Mouse (Mus musculus) hindbrain, postnatal 0 days (tissue): ENCODE data around the gene Mad1l1. TPM values are rescaled to one million over a fixed set of nuclear protein-coding genes. Genes with fewer than 3 reads are reported as not detected.
A peak's percentile ranks its signal among the peaks of the same experiment; 100 is the strongest.

Source experiments
- ATAC-seq: fragments of 200-750 bp; cut with Nextera tagmentation; 2 replicates; pipeline ENCODE4 v1.8.0; 2017; ENCODE audit warnings: mild to moderate bottlenecking, moderate TSS enrichment, moderate library complexity
- DNase-seq: peaks from one replicate; pipeline ENCODE4 v3.0.0-alpha.2; 2015; ENCODE audit warnings: low spot score
- H3K27ac ChIP-seq: fragments of 300-500 bp; sonication (generic); 2 replicates; pipeline ENCODE4 v1.5.1; 2014; ENCODE audit warnings: mild to moderate bottlenecking
- H3K27me3 ChIP-seq: fragments of 300-500 bp; sonication (generic); 2 replicates; pipeline ENCODE4 v1.6.1; 2014; ENCODE audit warnings: low read length, mixed read lengths; ENCODE audit not compliant: insufficient read depth
- H3K36me3 ChIP-seq: fragments of 300-500 bp; sonication (generic); 2 replicates; pipeline ENCODE4 v1.6.1; 2014; ENCODE audit warnings: low read length, mixed read lengths; ENCODE audit not compliant: insufficient read depth
- H3K4me1 ChIP-seq: fragments of 300-500 bp; sonication (generic); 2 replicates; pipeline ENCODE4 v1.6.1; 2014; ENCODE audit warnings: antibody characterized with exemption, low read length, mixed read lengths; ENCODE audit not compliant: insufficient read depth
- H3K4me2 ChIP-seq: fragments of 300-500 bp; sonication (generic); 2 replicates; pipeline ENCODE4 v1.6.1; 2014; ENCODE audit warnings: low read depth, mild to moderate bottlenecking, low read length, moderate library complexity, mixed read lengths
- H3K4me3 ChIP-seq: fragments of 300-500 bp; sonication (generic); 2 replicates; pipeline ENCODE4 v1.5.1; 2014; ENCODE audit warnings: low read length
- H3K9ac ChIP-seq: fragments of 300-500 bp; sonication (generic); replicated peaks from 2 replicates; pipeline ENCODE4 v1.6.1; 2014; ENCODE audit warnings: mild to moderate bottlenecking, low read length, moderate library complexity, mixed read lengths
- H3K9me3 ChIP-seq: fragments of 300-500 bp; sonication (generic); 2 replicates; pipeline ENCODE4 v1.6.1; 2016; ENCODE audit warnings: low read length, mixed read lengths
- CTCF ChIP-seq: IDR thresholded peaks from 2 replicates; pipeline ENCODE4 v1.5.1; 2016; ENCODE audit warnings: antibody characterized with exemption, control low read depth, low read depth
- WGBS: fragments of 180-500 bp; shearing (Covaris S2); extraction: QIAGEN DNeasy Blood & Tissue Kit; methylation state at CpG from one replicate; pipeline ENCODE4 v1.1.7; 2014; 5-methylcytosine and 5-hydroxymethylcytosine counted together
- polyA plus RNA-seq: library from polyadenylated mRNA; unstranded; fragments of >200 nt; fragmentation: Nextera tagmentation; extraction: Ambion mirVana; gene quantifications from 2 replicates; pipeline ENCODE4 v1.2.1, GENCODE M21; 2015
- total RNA-seq: library from RNA; depleted of rRNA; stranded (reverse); fragments of >200 nt; gene quantifications from 2 replicates; pipeline ENCODE4 v1.2.3, GENCODE M21; 2014

The Mad1l1 gene
- total and polyA plus RNA-seq, 2 experiments from 2014 or later: 29.1 to 30.9 TPM

- WGBS: 16% methylated on average over 2 of the region's 2 CpGs
- Histone ChIP-seq H3K27me3 (no peaks in the 10 kb centered on the region), H3K4me2 (no peak overlapping the region), H3K27ac (no peak overlapping the region; the same call in 1 of the 2 replicates), H3K9me3 (no peaks in the 10 kb centered on the region), H3K36me3 (no peaks in the 10 kb centered on the region), H3K9ac (no peak overlapping the region), H3K4me1 (no peaks in the 10 kb centered on the region), H3K4me3 (no peak overlapping the region)
- TF ChIP-seq CTCF: no peak
- ATAC-seq: peak; percentile 64; the same call in 1 of the 2 replicates
- peak; percentile 46 for DNase-seq
Observed at GRCm38 (mm10) chr5:140151871-140152270, 169.5 kb downstream of the Mad1l1 start.

- Histone ChIP-seq H3K36me3 (no peaks in the 10 kb centered on the region), H3K4me1 (no peaks in the 10 kb centered on the region), H3K9ac (no peak overlapping the region), H3K4me2 (no peak overlapping the region), H3K9me3 (no peaks in the 10 kb centered on the region), H3K27me3 (no peaks in the 10 kb centered on the region), H3K4me3 (no peak overlapping the region), H3K27ac (peak overlapping the region; percentile 45; the same call in 1 of the 2 replicates)
- WGBS: 64% methylated on average over 2 of the region's 2 CpGs
- ATAC-seq (no peak), DNase-seq (no peak)
- no peak for TF ChIP-seq CTCF
Observed at GRCm38 (mm10) chr5:140151180-140151579, 170.2 kb downstream of the Mad1l1 start.

GRCm38 (mm10) chr5:140150694-140151093, 170.7 kb downstream of the Mad1l1 start:
- DNase-seq (no peak), ATAC-seq (no peak)
- Histone ChIP-seq H3K4me1 (no peaks in the 10 kb centered on the region), H3K27ac (no peak overlapping the region), H3K9me3 (no peaks in the 10 kb centered on the region), H3K9ac (no peak overlapping the region), H3K36me3 (no peaks in the 10 kb centered on the region), H3K4me3 (no peak overlapping the region), H3K27me3 (no peaks in the 10 kb centered on the region), H3K4me2 (no peak overlapping the region)
- 83% methylated on average over 2 of the region's 2 CpGs for WGBS
- TF ChIP-seq CTCF: no peak

GRCm38 (mm10) chr5:140150136-140150535, 171.2 kb downstream of the Mad1l1 start:
- WGBS: 97% methylated on average over 5 of the region's 5 CpGs
- no peak for DNase-seq
- Histone ChIP-seq H3K27me3 (no peaks in the 10 kb centered on the region), H3K4me1 (no peaks in the 10 kb centered on the region), H3K9me3 (no peaks in the 10 kb centered on the region), H3K36me3 (no peaks in the 10 kb centered on the region), H3K4me2 (no peak overlapping the region), H3K27ac (no peak overlapping the region), H3K9ac (no peak overlapping the region), H3K4me3 (no peak overlapping the region)
- ATAC-seq: no peak
- no peak for TF ChIP-seq CTCF

- H3K4me1 ChIP-seq: no peaks in the 10 kb centered on the region
- no peaks in the 10 kb centered on the region for H3K36me3 ChIP-seq
- no peak for ATAC-seq
- H3K27ac ChIP-seq: no peak overlapping the region
- no peaks in the 10 kb centered on the region for H3K9me3 ChIP-seq
- H3K4me2 ChIP-seq: no peak overlapping the region
- no peak for DNase-seq
- no peaks in the 10 kb centered on the region for H3K27me3 ChIP-seq
- H3K9ac ChIP-seq: no peak overlapping the region
- 77% methylated on average over 4 of the region's 4 CpGs for WGBS
- TF ChIP-seq CTCF: no peak
- no peak overlapping the region for H3K4me3 ChIP-seq
Observed at GRCm38 (mm10) chr5:140149298-140149697, 172.1 kb downstream of the Mad1l1 start.

- TF ChIP-seq CTCF: no peak
- Histone ChIP-seq H3K36me3 (no peaks in the 10 kb centered on the region), H3K9ac (no peak overlapping the region), H3K4me1 (no peaks in the 10 kb centered on the region; the same call in 1 of the 2 replicates), H3K9me3 (no peaks in the 10 kb centered on the region), H3K4me3 (no peak overlapping the region), H3K27me3 (no peaks in the 10 kb centered on the region), H3K27ac (no peak overlapping the region), H3K4me2 (no peak overlapping the region)
- no peak for DNase-seq
- no peak for ATAC-seq
- WGBS: 84% methylated on average over 2 of the region's 2 CpGs
Observed at GRCm38 (mm10) chr5:140143541-140143940, 177.8 kb downstream of the Mad1l1 start.

GRCm38 (mm10) chr5:140141336-140141735, 180.0 kb downstream of the Mad1l1 start:
- Histone ChIP-seq H3K36me3 (no peaks in the 10 kb centered on the region), H3K27ac (no peak overlapping the region), H3K27me3 (no peaks in the 10 kb centered on the region), H3K4me3 (no peak overlapping the region), H3K9ac (no peak overlapping the region), H3K9me3 (no peaks in the 10 kb centered on the region), H3K4me1 (no peaks in the 10 kb centered on the region; the same call in 1 of the 2 replicates), H3K4me2 (no peak overlapping the region)
- 90% methylated on average over 4 of the region's 4 CpGs for WGBS
- no peak for TF ChIP-seq CTCF
- ATAC-seq: no peak
- no peak for DNase-seq
